Mouse (Mus musculus): ENCODE measurements around the gene Zfp282.
A peak's percentile ranks its signal among the peaks of the same experiment; 100 is the strongest.

Zfp282 gene

GRCm38 (mm10) chr6:47903587-47903986, 26.6 kb downstream of the Zfp282 start:
- DNase-seq (ENCODE audit: low spot score), result no peak

GRCm38 (mm10) chr6:47904361-47904760, 27.4 kb downstream of the Zfp282 start:
- no peak for DNase-seq (ENCODE audit: low spot score)

- DNase-seq (ENCODE audit: low spot score), result no peak
These were observed 28.1 kb downstream of the Zfp282 start for GRCm38 (mm10) chr6:47904917-47905695.

GRCm38 (mm10) chr6:47906326-47906725, 29.3 kb downstream of the Zfp282 start:
- no peak for DNase-seq (ENCODE audit: low spot score)

- no peak for DNase-seq (ENCODE audit: low spot score)
These were observed 32.0 kb downstream of the Zfp282 start for GRCm38 (mm10) chr6:47909007-47909406.

- DNase-seq (ENCODE audit: low spot score), result no peak
These were observed 34.6 kb downstream of the Zfp282 start for GRCm38 (mm10) chr6:47911650-47912049.

GRCm38 (mm10) chr6:47912991-47913390, 36.0 kb downstream of the Zfp282 start:
- DNase-seq (ENCODE audit: low spot score), result no peak

GRCm38 (mm10) chr6:47917051-47917450, 40.0 kb downstream of the Zfp282 start:
- no peak for DNase-seq (ENCODE audit: low spot score)

GRCm38 (mm10) chr6:47918768-47919274, 41.8 kb downstream of the Zfp282 start:
- no peak for DNase-seq (ENCODE audit: low spot score)

- DNase-seq (ENCODE audit: low spot score), result no peak
These were observed 42.8 kb downstream of the Zfp282 start for GRCm38 (mm10) chr6:47919646-47920446.

GRCm38 (mm10) chr6:47920447-47921340, 43.7 kb downstream of the Zfp282 start, which contains the start of gene Zfp212:
Gene Zfp212 (plus strand): TSS chr6:47920476.
- peak; percentile 79 for DNase-seq (ENCODE audit: low spot score)

GRCm38 (mm10) chr6:47942461-47942860, 65.5 kb downstream of the Zfp282 start:
- no peak for DNase-seq (ENCODE audit: low spot score)

GRCm38 (mm10) chr6:47943021-47943691, 66.2 kb downstream of the Zfp282 start:
- DNase-seq (ENCODE audit: low spot score), result peak; percentile 61

GRCm38 (mm10) chr6:47943721-47944120, 66.7 kb downstream of the Zfp282 start:
- DNase-seq (ENCODE audit: low spot score), result no peak

- DNase-seq (ENCODE audit: low spot score), result no peak
These were observed 70.4 kb downstream of the Zfp282 start for GRCm38 (mm10) chr6:47947388-47947787.

GRCm38 (mm10) chr6:47953191-47953726, 76.3 kb downstream of the Zfp282 start, which contains the start of gene Zfp956:
Gene Zfp956 (plus strand): TSS chr6:47953390.
- DNase-seq (ENCODE audit: low spot score), result peak; percentile 88

- DNase-seq (ENCODE audit: low spot score), result no peak
These were observed 77.4 kb downstream of the Zfp282 start for GRCm38 (mm10) chr6:47954425-47954824.

- no peak for DNase-seq (ENCODE audit: low spot score)
These were observed 80.8 kb downstream of the Zfp282 start for GRCm38 (mm10) chr6:47957816-47958215.
